Mouse (Mus musculus): Measurements from ENCODE around the gene Kcnma1.

DNA sequence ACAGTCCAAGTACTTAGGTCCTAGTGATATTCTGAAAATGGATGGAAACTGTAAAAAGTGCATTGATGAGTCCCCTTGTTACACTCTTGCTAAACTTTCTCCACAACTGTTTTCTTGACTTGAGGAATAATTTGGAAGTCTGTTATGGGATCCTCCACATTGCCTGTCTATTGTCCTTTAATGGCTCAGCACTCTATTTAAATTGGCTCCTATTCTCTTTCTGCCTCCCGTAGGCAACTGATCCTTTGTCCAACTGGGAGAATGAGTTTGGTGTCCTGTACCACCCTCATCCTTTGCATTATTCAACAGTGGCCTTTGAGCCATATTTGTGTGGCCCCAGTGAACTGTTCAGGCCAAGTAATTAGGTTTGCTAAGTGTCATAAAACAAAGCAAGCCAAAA, 616.6 kb downstream of the Kcnma1 start:
- TF ChIP-seq POLR2A (IDR thresholded peaks at IDR 0.05; ENCODE audit: control insufficient read depth, extremely low read depth, insufficient read depth, low read length, poor library complexity) = no peak
- no peak for TF ChIP-seq CTCF (IDR thresholded peaks at IDR 0.05; ENCODE audit: borderline replicate concordance, control insufficient read depth, extremely low read depth, insufficient read depth, low read length, poor library complexity)
